Mouse (Mus musculus) heart, postnatal 0 days (tissue): ENCODE measurements at regions not wholly inside any gene's neighbourhood (a gene's known extent, or its start where the extent isn't known, plus 50 kb on each side); places are given as distances from the start of the nearest gene placed in this dataset.
"Not testable (repeated sequence)": the region's sequence is repeated elsewhere in the genome, so short reads cannot be mapped to it uniquely, and the experiment has no call there.

Source experiments
- ATAC-seq: fragments of 200-750 bp; cut with Nextera tagmentation; 2 replicates; pipeline ENCODE4 v1.8.0; 2017; ENCODE audit warnings: low read depth, moderate number of reproducible peaks, moderate library complexity; ENCODE audit not compliant: insufficient read depth
- DNase-seq: peaks from one replicate; pipeline ENCODE4 v3.0.0-alpha.2; 2016; ENCODE audit warnings: low spot score
- H3K27ac ChIP-seq: fragments of 300-500 bp; sonication (generic); 2 replicates; pipeline ENCODE4 v1.5.1; 2014; ENCODE audit warnings: low read depth, mild to moderate bottlenecking
- H3K27me3 ChIP-seq: fragments of 300-500 bp; sonication (generic); 2 replicates; pipeline ENCODE4 v1.6.1; 2014; ENCODE audit warnings: low read length, mixed read lengths; ENCODE audit not compliant: control insufficient read depth, insufficient read depth
- H3K36me3 ChIP-seq: fragments of 300-500 bp; sonication (generic); replicated peaks from 2 replicates; pipeline ENCODE4 v1.6.1; 2014; ENCODE audit warnings: low read length, mixed read lengths; ENCODE audit not compliant: control insufficient read depth, insufficient read depth
- H3K4me1 ChIP-seq: fragments of 300-500 bp; sonication (generic); 2 replicates; pipeline ENCODE4 v1.6.1; 2014; ENCODE audit warnings: antibody characterized with exemption; ENCODE audit not compliant: control insufficient read depth, insufficient read depth
- H3K4me2 ChIP-seq: fragments of 300-500 bp; sonication (generic); 2 replicates; pipeline ENCODE4 v1.6.1; 2014; ENCODE audit warnings: low read depth, mild to moderate bottlenecking, low read length, moderate library complexity
- H3K4me3 ChIP-seq: fragments of 300-500 bp; sonication (generic); 2 replicates; pipeline ENCODE4 v1.5.1; 2014; ENCODE audit warnings: low read depth, low read length
- H3K9ac ChIP-seq: fragments of 300-500 bp; sonication (generic); replicated peaks from 2 replicates; pipeline ENCODE4 v1.6.1; 2014; ENCODE audit warnings: low read depth, low read length, mixed read lengths
- H3K9me3 ChIP-seq: fragments of 300-500 bp; sonication (generic); replicated peaks from 2 replicates; pipeline ENCODE4 v1.6.1; 2016; ENCODE audit warnings: low read length; ENCODE audit not compliant: control insufficient read depth
- CTCF ChIP-seq: IDR thresholded peaks from 2 replicates; pipeline ENCODE4 v1.5.1; 2016; ENCODE audit warnings: antibody characterized with exemption, control low read depth, low read depth
- EP300 ChIP-seq: IDR thresholded peaks from 2 replicates; pipeline ENCODE4 v1.6.1; 2016; ENCODE audit warnings: antibody characterized with exemption, low read depth
- WGBS: fragments of 180-500 bp; shearing (Covaris S2); extraction: QIAGEN DNeasy Blood & Tissue Kit; methylation state at CpG from one replicate; pipeline ENCODE4 v1.1.7; 2014; 5-methylcytosine and 5-hydroxymethylcytosine counted together

DNA sequence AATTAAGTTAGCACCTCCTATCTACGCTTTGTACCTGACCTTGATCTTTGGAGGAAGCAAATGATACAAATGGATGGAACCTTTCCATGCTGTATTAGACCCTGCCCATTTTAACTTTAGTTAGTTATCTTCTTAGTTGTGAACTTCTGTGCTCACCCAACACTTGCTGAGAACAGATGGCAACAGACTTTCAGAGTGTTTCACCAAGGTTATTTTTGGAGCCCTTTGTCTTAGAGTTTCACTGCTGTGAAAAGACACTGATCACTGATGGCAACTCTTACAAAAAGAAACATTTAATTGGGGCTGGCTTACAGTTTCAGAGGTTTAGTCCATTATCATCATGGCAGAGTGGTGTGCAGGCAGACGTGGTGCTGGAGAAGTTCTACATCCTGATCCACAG, 88.8 kb upstream of the Zfp746 start:
- no peak for ATAC-seq
- Histone ChIP-seq H3K9ac (no peak overlapping the region), H3K27me3 (no peaks in the 10 kb centered on the region), H3K27ac (no peak overlapping the region), H3K36me3 (no peaks in the 10 kb centered on the region), H3K4me3 (no peak overlapping the region), H3K4me2 (no peak overlapping the region), H3K4me1 (no peaks in the 10 kb centered on the region), H3K9me3 (no peaks in the 10 kb centered on the region)
- 60% methylated on average over 2 of the region's 2 CpGs for WGBS
- TF ChIP-seq EP300 (no peak), CTCF (no peak)
- DNase-seq: no peak

DNA sequence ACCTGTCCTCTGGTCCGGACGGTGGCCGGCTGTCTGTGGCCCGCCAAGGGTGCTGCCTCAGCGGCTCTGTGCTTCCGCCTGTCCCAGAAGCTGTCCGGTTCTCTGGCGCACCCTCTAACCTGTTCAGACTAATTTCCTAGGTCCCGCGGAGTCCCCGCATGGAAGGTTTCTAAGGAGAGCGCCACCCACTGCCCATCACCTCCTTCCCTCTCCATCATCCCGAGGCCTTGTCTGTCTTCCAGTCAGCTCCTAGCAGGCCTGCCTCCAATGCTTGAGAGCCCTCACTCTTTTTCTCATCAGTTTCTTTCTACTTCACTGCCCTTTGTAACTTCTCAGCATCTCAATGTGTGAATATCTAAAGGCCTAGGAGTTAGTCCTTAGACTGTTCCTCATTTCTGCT, 86.4 kb upstream of the Zfp746 start:
- not testable (repeated sequence) for H3K36me3 ChIP-seq, H3K4me3 ChIP-seq, DNase-seq, H3K27me3 ChIP-seq, ATAC-seq, H3K4me1 ChIP-seq, H3K9me3 ChIP-seq, H3K27ac ChIP-seq, H3K4me2 ChIP-seq, H3K9ac ChIP-seq
- WGBS: 81% methylated on average over 10 of the region's 13 CpGs

DNA sequence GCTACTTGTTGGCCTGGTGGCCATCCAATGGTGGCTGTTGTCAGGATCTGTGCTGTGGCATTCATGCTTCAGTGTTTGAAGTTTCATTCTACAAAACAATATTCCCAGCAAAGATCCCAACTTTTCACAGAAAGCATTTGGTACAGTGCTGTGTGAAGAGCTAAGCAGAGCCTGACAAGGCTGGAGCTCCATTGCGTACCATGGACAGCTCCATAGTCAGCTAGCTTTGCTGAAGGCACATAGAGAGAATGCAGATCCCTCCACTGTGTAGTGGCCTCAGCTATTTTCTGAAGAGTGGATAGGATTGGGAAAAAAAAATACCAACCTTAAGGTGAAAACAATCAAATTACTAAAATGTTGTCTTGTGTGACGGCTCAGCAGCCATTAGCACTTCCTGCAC, 50.5 kb upstream of the Zfp746 start:
- Histone ChIP-seq H3K27me3 (no peaks in the 10 kb centered on the region), H3K36me3 (no peaks in the 10 kb centered on the region), H3K4me2 (no peak overlapping the region), H3K4me1 (no peaks in the 10 kb centered on the region), H3K27ac (no peak overlapping the region), H3K9me3 (no peaks in the 10 kb centered on the region), H3K4me3 (no peak overlapping the region), H3K9ac (no peak overlapping the region)
- no peak for TF ChIP-seq EP300
- no peak for TF ChIP-seq CTCF
- WGBS: 43% methylated on average over 2 of the region's 2 CpGs
- DNase-seq: peak; percentile 18
- ATAC-seq: no peak
